Mouse (Mus musculus) left cerebral cortex, postnatal 36 days (tissue): ENCODE results near the gene Shpk. TPM values are rescaled to one million over a fixed set of nuclear protein-coding genes. Genes with fewer than 3 reads are reported as not detected.

Source experiments
- DNase-seq, 2 experiments: peaks; one replicate each; pipeline ENCODE4 v3.0.0; 2021 to 2022; ENCODE audit warnings: low spot score in 2 of 2, mixed read lengths in 1 of 2
- intact Hi-C: fragments of 180-260 bp; cut with DNase I; formaldehyde crosslinking; loops from one replicate; pipeline ENCODE4 v1.15.1; 2025
- total RNA-seq, 2 experiments: library from RNA; stranded (reverse); gene quantifications; 2 replicates each; pipeline ENCODE4 v1.2.3; 2021

Gene Shpk
- total RNA-seq, 2 experiments from 2014 or later, result 3.1 TPM

DNA sequence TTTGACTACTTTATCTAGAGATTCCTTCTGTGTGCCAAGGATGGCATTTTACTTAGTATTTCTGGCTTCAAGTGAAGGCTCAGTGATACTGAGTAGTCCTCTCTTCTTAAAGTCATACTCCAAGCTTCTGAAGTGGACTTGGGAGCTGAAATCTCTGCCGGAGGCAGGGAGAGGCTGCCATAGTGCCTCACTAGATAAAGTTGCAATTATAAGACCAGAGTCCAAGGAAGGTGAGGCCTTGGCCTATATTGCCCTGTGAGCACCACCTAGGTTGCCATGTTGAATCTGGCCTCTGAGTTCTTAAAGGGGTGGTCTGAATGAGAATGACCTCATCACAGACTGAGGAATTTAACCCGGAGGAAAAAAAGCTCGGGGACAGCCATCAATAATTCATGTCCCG lies 43.5 kb downstream of the Shpk start:
- no peak for DNase-seq
- intact Hi-C loops, result no loop called here

DNA sequence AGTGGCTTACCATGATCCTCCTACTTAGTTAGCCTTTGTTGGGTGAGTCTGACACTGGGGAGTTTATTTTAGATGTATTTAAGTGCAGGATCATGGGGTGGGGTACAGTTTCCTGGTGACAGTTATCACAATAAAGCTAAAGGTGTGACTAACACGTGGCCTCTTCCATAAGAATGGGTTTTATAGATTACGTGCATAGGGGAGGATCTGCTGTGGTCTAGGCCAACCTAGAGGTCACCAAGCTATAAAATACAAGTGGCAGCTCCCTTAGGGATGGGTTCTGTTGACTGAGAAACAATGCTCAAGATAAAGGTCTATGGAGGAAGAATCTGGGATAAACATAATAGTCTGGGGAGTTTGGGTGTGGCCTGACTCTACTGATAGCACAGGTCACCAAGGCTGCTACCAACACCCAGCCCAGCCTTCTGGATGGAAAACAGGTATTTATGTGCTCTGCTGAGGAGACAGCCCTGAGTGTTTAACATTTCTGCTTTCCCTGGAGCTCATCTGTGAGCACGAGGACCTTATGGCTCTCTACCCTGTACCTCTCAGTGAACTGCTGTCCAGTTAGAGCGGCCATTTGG lies 58.2 kb downstream of the Shpk start:
- intact Hi-C loops, result no loop called here
- no peak for DNase-seq

DNA sequence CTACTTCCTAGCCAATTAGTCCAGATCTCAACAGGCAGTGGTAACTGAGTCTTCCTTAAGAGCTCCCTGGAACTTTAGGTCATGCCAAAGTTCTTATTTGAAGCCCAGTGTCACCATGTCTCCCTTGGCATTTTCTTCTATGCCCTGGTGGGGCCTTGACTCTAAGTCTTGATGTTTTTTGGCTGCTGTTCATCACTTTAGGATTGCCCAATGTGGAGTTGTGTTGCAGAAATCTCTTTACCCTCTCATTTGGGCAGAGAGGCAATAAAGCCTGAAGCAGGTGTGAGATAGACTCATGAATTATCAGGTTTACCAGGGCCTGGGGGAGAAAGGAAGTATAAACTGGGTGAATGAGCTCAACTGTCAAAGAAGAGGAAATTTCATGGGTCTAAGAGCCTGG lies 59.4 kb downstream of the Shpk start:
- intact Hi-C loops, result no loop called here
- DNase-seq, result no peak

DNA sequence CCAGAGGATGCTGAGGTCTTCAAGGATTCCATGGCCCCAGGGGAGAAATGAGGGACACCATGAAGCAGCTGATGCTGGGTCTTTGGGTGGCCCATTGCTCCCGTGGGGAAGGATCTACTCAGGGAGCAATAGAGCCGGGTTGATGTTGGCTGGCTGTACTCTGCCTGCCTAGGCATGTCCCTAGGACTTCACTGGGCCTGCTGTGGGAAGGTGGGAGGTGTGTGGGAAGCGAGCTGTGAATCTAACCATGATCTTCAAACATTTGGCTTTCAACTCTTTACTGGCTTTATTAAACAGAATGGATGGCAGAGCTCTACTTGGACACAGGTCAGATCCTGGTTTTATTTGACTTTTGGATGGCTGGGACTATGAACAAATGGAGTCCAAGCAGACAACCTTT lies 61.2 kb downstream of the Shpk start:
- DNase-seq, result no peak
- intact Hi-C loops, result no loop called here

DNA sequence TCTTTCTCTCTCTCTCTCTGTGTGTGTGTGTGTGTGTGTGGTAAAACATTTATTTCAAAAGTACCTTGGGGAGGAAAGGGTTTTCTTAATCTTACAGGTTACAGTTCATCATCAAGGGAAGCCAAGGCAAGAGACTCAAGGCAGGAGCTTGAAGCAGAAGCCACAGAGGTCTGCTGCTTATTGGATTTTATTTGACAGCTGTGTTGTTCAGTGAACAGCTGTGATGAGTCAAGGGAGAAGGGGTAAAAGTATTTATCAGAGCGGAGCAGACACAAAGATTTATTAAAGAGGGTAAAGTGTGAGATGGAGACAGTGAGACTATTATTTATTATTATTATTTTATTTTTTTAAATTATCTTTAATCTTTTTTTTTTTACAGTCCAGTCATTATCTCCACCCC lies 62.1 kb downstream of the Shpk start:
- DNase-seq, result no peak
- intact Hi-C loops, result no loop called here

DNA sequence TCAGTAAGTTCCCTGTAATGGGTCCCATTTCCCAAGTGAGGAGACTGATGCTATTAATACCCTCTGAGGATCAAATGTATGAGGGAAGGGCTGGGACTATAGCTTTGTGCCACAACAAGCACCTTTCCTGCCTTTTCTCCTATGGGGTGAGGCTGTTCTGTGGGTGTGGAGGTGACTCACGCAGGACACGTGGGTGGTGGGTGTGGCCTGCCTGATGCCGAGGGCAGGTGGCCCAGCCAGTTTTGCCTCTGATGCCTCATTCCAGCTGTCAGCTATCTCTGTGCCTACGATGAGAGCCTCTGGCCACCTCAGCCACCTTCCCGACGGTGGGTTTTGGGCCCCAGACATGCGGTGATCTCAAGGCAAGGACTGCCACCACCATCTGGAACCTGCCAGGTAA lies 68.0 kb downstream of the Shpk start, which contains the start of gene Trpv3:
Trpv3 (plus strand) TSS at position 122 of the 400 bp plus-strand sequence.
- DNase-seq, result no peak
- intact Hi-C loops, result no loop called here

Other genes starting within 250 kb of the Shpk start
- gene Atp2a3, start 238.3 kb upstream of the Shpk start, total RNA-seq, result 1 to 10 TPM; 5.9 to 6.0 TPM
- gene P2rx1, start 200.4 kb upstream of the Shpk start, total RNA-seq, result under 1 TPM; 0.36 to 0.62 TPM
- gene Camkk1, start 180.5 kb upstream of the Shpk start, total RNA-seq, result 100 to 1,000 TPM; 102 to 106 TPM
- gene Ncbp3, start 151.7 kb upstream of the Shpk start, total RNA-seq, result 10 to 100 TPM in 1 of 2 experiments, 1 to 10 TPM in 1; 7.5 to 10.6 TPM
- under 1 TPM; 0.14 to 0.17 TPM for gene Itgae, start 108.9 kb upstream of the Shpk start, total RNA-seq
- gene Haspin, start 61.2 kb upstream of the Shpk start, total RNA-seq, result under 1 TPM; 0.18 to 0.25 TPM
- gene P2rx5, start 39.0 kb upstream of the Shpk start, total RNA-seq, result under 1 TPM; 0.54 to 0.72 TPM
- 10 to 100 TPM; 54.4 to 58.8 TPM for gene Emc6, start 22.4 kb upstream of the Shpk start, total RNA-seq
- gene Tax1bp3, start 22.4 kb upstream of the Shpk start, total RNA-seq, result 1 to 10 TPM; 6.9 to 9.3 TPM
- 10 to 100 TPM; 15.4 to 24.9 TPM for gene Ctns, start 418 bp upstream of the Shpk start, total RNA-seq
- gene Trpv1, start 34.8 kb downstream of the Shpk start, total RNA-seq, result not detected
- gene Trpv3, start 67.9 kb downstream of the Shpk start, total RNA-seq, result under 1 TPM; 0.35 to 0.39 TPM
- 10 to 100 TPM; 12.0 to 17.3 TPM for gene Aspa, start 130.1 kb downstream of the Shpk start, total RNA-seq
- not detected for gene Gm49340, start 130.3 kb downstream of the Shpk start, total RNA-seq
- not detected for gene Spata22, start 130.3 kb downstream of the Shpk start, total RNA-seq
- not detected for gene Olfr20, start 151.3 kb downstream of the Shpk start, total RNA-seq
- not detected for gene Olfr376, start 171.8 kb downstream of the Shpk start, total RNA-seq
- gene Olfr1, start 200.2 kb downstream of the Shpk start, total RNA-seq, result not detected
- not detected for gene Olfr378, start 229.0 kb downstream of the Shpk start, total RNA-seq